In genomic region chr1:90901246-90901645, GRCm38 (mm10) we compare ENCODE assay signal across 16 mouse cellular contexts. TPM values are rescaled to one million over a fixed set of nuclear protein-coding genes. Genes with fewer than 3 reads are reported as not detected.
"Had no signal": no experiment of that assay in that cellular context is flagged by ENCODE, and none has a peak within 500 bp of the region (broad histone marks: within the 10 kb centered on the region; RNA-seq: fewer than 3 reads in every experiment).

No protein-coding gene starts in this region.

- H3K27me3 ChIP-seq: limb, embryonic 15.5 days; liver, embryonic 13.5 days had no signal

- H3K4me3 ChIP-seq: limb, embryonic 15.5 days; liver, embryonic 13.5 days; midbrain, embryonic 12.5 days had no signal

- H3K27ac ChIP-seq: limb, embryonic 15.5 days; liver, embryonic 13.5 days; midbrain, embryonic 12.5 days had no signal

- H3K9me3 ChIP-seq: limb, embryonic 15.5 days; liver, embryonic 13.5 days; midbrain, embryonic 12.5 days had no signal

- H3K4me1 ChIP-seq: liver, embryonic 13.5 days; midbrain, embryonic 12.5 days had no signal

- DNase-seq: kidney, postnatal 10 days; left cerebral cortex, postnatal 4 days; liver, embryonic 13.5 days; lung, adult 18-20 months; lung, postnatal 10 days; right cerebral cortex, postnatal 14 days; thymus, postnatal 4 days had no signal

- H3K36me3 ChIP-seq: limb, embryonic 15.5 days; liver, embryonic 13.5 days; midbrain, embryonic 12.5 days had no signal

- H3K9ac ChIP-seq: limb, embryonic 15.5 days; liver, embryonic 13.5 days; midbrain, embryonic 12.5 days had no signal

- H3K4me2 ChIP-seq: limb, embryonic 15.5 days; liver, embryonic 13.5 days; midbrain, embryonic 12.5 days had no signal

RNA-seq across cellular contexts. Expression of gene Mlph, which starts 13.6 kb away (rescaled TPM):
- polyA plus RNA-seq: neural tube, embryonic 14.5 days had no signal

RNA-seq across cellular contexts. Expression of gene Prlh, which starts 51.7 kb away (rescaled TPM):
- polyA plus RNA-seq: kidney, embryonic 14.5 days; large intestine, adult 2 months; limb, embryonic 15.5 days; midbrain, embryonic 12.5 days; midbrain, postnatal 0 days; neural tube, embryonic 14.5 days; spleen, adult 2 months; stomach, embryonic 16.5 days; thymus, postnatal 0 days had no signal
